Mouse (Mus musculus): ENCODE data around the gene Arhgef3. TPM values are rescaled to one million over a fixed set of nuclear protein-coding genes. Genes with fewer than 3 reads are reported as not detected.

Gene Arhgef3
- total RNA-seq, 1 experiment from 2014 or later, result 34.2 TPM

DNA sequence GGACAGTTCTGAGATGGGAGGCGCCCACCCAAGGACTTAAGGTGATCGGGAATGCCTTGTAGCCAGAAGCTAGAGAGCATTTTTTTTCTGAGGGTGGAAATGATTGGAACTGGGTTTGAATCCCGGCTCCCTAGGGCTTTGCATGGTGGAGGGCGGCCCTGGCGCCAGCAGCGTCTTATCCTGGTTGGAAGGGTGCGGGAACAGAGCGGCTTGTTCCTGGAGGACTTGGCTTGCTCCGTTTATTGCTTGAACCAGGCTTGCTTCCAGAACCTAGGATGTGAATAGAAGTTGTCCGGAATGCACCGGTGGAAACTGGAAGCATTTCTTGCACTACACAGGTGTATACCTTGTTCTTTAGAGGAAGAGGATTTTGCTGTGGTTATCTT, 569 bp downstream of the Arhgef3 start:
- peak; percentile 56 for DNase-seq

DNA sequence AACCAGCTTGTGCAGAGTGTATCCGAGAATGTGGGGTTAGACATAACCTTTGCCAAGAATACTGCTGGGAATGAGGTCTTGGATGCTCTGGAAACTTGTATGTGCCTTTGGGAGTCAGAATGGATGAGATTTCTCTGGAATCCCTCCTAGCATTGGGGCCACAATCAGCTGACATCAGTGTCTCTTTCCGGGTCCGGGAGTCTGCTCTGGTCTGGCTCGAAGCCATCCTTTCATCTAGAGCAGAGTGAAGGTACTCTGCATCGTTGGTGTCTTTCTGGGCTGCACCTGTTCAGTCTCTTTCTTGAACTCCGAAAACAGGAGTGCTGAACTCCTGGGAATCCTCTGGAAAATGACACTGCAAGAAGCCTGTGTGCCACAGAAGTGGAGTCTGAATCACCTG, 1.3 kb downstream of the Arhgef3 start:
- no peak for DNase-seq

DNA sequence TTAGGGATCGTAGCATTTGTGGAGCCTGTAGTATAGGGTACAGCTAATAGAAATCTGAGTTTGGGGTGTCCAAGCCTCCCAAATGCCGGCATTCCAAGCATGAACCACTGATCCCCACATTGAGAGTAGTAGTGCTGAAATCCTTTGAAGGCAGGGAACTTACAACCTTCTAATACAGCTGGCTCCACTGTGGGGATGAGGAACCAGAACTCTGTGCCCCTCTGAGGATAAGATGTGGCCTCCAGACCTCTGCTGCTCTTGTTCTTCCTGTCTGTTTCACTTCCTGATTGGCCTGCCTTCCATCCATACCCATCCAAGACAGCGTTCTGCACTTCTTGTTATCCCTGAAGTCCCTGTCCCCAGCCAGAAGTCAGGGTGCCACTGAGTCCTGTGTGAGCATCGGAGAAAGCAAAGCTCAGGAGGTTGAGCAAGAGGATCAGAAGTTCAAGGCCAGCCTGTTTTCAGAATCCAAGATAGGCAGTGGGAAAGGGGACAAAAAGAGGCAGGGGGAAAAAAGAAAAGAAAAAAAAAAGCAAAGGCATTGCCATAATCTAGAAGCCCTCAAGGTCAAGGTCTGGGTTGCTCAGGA, 2.0 kb downstream of the Arhgef3 start:
- peak; percentile 25 for DNase-seq

DNA sequence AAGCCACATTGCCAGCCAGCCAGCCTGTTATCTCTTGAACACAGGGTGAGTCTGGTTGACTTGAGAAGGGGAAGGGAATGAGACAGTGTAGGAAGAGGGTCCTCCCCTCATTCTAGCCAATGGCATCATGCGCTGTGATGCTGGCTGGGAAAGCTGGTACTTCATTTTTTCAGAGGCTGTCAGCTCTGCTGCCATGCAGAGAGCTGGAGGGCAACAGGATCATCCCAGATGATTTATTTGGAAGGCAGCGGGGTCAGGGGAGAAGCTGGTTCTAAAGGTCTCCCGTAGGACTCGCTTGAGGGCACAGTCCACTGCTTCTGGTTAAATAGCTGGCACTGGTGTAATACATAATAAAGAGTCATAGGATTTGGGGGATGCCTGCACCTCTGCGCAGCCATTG, 3.8 kb downstream of the Arhgef3 start:
- no peak for DNase-seq

DNA sequence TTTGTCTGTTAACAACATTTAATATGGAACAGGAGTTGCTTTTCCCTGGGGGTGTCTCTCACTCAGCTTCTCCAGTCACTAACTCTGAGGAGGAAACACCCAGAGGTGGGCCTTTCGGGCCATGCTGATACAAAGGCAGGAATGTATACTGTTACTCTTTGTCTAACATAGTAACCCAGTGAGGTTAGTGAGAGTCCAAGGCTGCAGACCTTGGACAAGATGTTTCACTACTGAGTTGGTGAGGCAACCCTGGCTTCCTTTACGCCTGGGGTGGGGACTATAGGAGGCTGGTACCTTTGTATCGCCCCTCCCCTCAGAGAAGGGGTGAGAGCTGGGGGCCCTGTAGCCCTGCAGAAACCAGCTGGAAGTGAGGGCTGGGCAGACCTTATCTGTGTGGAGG, 7.9 kb downstream of the Arhgef3 start:
- peak; percentile 38 for DNase-seq

DNA sequence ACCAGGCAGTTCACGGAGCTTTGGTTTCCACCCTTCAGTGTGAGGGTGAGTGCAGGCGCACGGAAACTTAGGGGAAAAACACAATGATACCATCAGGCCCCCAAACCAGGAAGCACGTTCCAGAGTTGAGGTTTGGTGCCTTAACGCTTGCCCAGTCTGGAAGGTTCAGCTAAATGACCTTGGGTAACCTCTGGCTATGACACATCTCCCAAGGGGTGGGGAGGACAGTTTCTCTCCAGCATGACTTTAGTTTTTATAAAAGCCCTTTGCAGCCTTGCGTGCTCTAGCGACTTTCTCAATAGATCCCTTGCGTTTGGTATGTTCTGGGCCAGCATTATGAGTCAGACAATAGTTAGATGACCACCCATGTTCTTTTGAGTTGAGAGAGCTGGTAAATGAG, 8.8 kb downstream of the Arhgef3 start:
- DNase-seq, result peak; percentile 69

DNA sequence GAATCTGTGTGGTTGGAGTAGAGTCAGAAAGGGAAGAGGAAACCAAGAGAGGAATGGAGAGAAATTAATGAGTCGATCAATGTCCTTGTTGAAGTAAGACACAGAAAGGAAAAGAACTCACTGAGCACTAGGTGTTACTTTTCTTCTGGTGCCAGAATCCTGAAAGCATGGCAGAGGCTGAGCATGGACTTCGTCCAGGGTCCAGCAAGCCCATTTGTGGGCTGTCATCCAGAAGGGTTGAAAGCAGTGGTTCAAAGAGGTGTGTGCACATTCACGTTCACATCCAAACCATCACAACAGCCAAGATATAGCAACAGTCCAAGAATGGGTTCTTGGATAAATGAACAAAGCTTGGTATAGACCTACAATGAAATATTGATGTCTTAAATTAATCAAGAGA, 15.3 kb downstream of the Arhgef3 start:
- DNase-seq, result no peak

DNA sequence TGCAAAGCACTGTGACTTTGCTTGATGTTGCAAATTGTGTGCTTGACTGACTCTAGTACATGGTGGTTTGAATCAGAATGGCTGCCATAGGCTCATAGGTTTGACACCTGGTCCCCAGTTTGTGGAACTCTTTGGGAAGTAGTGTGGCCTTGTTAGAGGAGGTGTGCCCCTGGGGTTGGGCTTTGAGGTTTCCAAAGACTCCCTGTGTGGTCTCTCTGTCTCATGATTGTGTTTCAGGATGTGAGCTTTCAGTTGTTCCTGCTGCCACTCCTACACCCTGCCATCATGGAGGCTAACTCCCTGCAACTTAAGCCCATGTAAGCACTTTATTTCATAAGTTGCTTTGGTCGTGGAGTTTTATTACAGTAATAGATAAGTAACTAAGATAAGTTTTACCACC, 16.0 kb downstream of the Arhgef3 start:
- no peak for DNase-seq

DNA sequence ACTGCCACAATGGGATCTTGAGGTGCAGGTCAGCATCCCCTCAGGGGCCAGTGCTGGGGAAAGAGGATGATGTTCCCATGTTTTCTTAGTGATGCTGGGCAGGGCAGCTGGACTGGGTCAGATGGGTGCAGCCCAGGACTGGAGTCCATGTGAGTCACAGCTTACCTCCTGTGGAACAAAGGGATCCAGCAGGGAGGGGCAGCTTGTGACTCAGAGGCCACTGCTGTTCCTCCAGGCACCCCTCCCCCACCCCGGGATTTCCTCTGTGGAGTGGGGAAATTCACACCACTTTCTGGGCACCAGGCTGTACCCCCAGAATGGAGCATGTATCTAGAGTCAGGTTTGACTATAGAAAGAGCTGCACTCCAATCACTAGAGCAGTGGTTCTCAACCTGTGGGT, 16.8 kb downstream of the Arhgef3 start:
- peak; percentile 49 for DNase-seq

DNA sequence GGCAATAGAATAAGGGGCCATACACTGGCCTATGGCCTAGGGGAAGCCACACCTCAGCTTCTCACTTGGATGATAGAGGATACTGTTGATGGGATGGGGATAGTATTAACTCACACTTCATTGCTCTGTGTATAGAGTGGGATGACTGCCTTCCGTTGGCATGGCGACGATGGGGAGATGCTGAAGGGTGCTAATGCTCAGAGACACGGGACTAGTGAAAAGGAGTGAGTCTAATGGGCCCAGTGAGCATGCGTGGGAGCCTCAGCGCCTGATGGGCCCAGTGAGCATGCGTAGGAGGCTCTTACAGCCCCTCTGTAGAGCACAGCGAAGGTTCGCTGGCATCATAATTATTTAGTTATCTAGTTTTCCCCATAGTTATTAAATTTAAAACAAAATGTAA, 24.2 kb downstream of the Arhgef3 start:
- DNase-seq, result no peak

DNA sequence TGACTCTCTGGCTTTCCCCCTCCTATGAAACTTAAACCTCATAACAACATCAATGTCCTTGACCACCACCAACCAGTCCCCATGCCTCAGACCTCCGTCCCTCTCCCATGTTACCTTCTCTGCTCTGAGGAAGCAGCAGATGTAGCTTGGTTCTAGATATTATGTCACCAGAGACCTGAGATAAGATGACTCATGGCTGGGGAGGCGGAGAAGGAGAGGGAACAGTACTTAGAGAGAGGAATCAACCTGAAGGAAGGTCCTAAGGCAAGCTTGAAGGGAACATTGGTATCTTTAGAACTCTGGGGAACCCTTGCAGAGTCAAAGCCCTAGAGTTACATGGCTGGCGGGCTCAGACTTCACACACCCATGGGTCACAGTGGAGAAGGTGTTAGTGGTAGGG, 25.3 kb downstream of the Arhgef3 start:
- DNase-seq, result no peak

DNA sequence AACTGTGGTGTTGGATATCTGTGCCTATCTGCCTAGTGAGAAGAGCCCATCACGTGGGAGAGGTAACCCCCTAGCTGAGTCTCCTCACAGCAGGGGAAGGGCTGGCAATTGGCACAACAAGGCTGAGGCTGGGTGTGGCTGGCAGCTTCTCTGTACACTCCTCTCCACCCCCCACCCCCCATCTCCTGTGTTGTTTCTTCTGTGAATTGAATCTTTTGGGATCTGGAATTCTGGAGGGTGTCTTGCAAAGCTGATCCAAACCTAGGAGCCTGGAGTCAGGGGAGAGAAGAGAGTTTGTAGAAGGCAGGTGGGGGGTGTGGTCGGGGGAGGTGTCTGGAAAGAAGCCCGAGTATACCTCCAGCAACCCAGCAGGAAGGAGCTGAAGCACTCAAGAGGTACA, 26.8 kb downstream of the Arhgef3 start:
- no peak for DNase-seq

DNA sequence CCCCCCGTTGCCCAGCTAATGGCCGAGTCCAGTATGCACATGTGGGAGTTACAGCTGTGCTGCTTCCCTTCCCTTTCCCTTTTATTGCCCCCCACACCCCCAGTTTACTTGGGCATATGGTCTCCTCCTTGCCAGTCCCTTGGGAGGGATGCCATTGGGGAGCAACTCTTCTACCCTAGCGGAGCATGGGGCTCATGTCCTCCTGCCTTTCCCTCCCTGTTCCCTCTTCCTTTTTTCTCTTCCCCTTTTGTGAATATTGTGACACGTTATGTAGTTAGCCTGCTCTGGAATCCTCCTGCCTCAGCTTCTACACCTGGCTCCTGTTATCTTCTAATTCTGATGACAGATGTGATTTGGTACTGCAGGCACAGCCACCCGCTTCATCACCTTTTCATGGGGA, 28.0 kb downstream of the Arhgef3 start:
- DNase-seq, result no peak

DNA sequence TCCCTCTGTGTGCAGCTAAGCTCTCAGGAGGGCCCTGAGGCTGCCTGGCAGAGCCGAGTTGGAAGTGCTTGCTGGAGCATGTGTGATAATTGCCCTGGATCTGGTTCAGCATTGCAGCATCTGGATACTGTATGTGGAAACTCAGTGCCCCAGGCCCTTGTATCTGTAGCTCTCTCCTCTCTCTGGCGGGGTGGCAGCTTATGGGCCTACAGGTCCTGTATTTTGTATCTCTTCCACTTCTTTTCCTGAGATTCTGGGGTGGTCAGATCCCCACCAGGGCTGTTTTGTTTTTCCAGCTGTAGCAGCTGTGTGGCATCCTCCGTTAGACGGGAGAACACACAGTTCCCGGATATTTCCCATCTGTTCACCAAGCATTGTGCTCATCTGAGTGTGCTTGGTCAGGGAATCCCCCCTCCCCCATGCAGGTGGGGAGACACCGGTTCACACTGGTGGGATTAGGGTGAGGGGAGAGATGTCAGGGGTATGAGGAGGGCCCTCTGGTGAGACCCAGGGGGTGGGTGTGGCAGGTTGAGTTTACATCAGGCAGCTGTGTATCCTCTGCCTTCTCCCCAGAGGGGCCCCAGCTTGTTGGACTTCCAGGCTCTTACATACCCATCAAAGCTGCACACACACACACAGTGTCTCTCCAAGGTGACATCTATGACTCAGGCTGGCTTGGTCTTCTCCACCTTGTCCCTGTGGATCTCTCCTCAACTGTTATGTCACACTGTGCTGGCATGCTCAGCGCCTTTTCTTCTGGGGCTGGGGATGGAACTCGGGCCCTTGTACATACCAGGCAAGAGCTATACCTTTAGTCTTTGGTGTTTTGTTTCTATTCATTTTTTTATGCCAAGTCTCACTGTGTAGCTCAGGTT, 30.7 kb downstream of the Arhgef3 start:
- peak; percentile 65 for DNase-seq

DNA sequence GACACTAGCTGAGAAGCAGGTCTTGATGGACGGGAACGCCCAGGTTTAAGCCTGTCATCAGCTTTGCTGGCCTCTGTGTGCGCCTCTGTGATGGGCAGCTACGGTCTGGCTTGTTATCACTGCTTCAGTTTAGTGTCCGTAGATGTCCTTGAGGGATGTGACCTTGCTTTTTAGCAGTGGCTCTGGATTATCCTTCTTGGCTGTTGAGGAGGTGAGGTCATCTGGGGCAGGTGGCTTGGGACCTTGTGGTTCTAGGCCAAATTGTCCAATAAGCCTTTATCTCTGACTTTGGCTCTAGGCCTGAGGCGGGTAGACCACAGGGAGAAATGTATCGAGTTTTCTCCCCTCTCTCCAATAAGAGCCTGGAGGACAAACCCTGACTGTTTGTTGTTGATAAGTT, 33.0 kb downstream of the Arhgef3 start:
- peak; percentile 59 for DNase-seq

DNA sequence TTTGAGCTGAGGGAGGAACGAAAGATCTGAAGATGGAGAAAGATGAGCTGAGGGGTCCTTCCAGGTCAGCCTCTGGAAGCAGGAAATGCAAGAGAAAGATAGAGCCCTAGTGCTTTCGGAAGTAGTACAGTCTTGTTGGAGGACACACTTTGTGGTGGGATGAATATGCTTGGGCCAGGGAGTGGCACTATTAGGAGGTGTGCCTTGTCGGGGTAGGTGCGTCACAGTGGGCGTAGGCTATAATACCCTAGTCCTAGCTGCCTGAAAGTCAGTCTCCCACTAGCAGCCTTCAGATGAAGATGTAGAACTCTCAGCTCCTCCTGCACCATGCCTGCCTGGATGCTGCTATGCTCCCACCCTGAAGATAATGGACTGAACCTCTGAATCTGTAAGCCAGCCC, 34.7 kb downstream of the Arhgef3 start:
- DNase-seq, result no peak

DNA sequence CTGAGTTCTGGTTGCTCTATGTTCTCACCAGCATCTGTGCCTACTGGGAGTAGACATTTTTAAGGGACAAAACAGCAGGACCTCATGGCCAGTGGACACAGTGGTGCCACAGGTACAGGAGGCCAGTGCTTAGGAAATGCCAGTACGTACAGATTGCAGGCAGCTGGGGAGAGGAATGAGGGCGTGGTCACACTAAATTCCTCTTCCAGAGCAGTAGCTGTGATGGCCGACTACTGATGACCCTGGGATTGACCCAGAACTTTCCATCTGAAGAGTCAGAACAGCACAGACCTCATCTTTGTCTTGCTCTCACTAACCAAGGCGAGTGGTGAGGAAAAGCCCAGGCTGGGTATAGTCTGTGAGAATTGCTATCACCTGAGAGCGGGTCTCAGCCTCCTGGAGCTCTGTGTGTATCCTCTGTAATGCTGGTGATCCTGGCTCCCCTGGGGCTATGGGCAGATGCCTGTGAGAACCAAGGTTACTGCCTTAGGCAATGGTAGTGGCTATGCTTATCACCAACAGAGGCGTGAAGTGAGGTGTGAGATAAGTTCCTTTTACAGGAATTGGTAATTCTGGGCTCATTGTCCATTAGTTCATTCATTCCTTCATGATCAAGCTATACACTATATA, 35.4 kb downstream of the Arhgef3 start:
- no peak for DNase-seq

DNA sequence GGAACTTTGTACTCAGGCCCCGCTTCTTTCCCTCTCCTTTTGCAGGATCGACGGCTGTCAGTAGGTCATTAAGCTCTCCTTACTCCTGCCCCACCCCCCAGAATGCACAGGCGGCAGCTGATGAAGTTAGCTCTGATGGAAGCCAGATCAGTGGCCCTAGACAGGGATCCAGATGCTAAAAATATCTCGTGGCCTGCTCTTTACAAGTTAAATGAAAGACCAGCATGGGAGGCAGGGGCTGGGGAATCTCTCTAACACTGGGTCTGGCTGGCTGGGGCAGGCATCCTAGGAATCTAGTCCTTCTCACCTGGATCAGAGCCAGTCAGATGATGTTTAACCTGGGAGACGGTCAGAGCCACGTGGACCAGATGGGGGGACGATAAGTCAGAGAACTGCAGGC, 36.7 kb downstream of the Arhgef3 start:
- no peak for DNase-seq

DNA sequence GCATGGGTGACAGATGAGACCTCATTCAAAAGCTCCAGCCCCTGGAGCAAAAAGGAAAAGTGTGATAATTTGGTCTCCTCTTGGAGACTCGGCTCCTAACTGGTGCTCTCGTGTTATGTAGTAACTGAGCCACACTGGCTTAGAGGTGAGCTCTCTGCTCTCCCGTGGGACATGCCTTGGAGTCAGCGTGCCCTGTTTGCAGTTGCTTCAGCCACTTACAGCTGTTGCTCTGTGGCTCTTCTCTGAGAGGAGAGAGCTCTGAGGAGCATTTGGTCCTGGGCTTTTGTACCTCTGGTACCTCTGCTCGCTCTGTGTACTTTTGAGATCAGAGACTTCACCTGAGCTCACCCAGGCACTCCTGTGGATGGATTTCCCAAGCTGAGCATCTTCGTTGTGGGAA, 40.4 kb downstream of the Arhgef3 start:
- no peak for DNase-seq

DNA sequence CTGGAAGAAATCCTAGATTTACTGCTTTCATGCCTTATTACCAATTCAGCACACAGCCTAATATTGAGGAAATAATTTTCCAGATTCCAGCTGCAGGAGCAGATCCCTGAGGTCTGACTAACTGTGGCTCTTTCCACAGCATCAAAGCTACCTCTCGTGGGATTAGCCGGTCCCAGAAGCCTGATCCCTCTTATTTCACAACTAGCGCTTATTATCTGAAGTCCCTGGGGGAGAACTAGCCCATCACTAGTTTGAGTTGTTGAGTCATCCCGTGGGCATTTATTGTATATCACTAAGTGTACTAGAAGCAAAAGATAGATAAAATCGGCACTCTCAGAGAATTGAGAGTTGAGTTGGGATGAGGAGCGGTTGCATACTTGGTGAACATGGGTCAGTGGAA, 41.3 kb downstream of the Arhgef3 start:
- no peak for DNase-seq

DNA sequence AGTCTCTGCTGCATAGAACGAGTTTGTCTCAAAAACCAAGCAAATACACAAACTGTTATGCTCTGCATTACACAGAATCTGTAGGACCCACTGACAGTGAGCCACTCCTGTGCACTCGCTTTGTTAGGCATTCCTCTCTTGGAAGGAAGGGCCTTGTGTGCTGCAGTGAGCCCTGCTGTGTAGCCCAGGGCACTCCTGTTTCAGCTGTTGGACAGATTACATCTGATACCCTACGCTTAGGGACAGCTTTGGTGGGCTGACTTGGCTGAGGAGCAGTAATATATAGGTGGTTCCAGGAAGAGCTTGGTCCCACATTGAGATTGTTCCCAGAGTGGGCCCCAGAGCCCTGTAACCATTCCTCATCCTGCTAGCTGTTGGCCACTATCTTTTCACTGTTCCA, 43.4 kb downstream of the Arhgef3 start:
- DNase-seq, result no peak

DNA sequence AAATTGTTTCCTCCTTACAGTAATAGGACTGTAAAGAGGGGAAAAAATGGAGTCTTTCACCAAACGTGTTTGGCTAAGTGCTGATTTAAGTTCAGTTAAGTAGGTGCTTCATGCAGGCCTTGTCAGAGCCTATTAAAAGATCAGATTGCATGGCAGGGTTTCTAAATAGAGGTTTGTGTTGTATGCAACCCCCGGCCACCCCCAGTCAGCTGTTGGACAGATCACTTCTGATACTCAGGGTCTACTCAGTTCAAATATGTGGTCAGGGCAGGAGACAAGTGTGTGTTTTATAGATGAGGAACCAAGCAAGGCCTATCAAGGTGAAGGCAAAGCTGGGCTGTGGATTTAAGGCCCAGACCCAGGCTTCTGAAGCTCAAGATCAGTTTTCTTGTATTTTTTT, 44.1 kb downstream of the Arhgef3 start:
- DNase-seq, result no peak

DNA sequence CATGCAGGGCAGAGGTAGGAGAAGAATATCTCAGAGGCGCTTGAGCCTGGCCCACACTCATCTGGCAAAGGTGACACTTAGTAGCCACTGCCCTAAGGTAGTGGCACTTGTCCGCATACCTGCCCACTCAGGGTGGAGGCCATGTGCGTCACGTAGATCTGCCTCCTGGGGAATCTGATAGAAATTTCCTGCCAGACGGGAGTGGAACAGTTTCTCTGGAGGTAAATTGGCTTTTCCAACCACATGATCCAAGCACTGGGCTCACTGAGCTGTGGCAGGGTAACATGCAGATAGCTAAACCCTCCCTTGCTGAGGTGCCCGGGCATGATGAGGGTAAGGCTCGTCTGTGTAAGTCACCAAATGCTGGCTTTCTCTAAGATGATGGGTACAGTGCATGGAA, 46.1 kb downstream of the Arhgef3 start:
- DNase-seq, result no peak

DNA sequence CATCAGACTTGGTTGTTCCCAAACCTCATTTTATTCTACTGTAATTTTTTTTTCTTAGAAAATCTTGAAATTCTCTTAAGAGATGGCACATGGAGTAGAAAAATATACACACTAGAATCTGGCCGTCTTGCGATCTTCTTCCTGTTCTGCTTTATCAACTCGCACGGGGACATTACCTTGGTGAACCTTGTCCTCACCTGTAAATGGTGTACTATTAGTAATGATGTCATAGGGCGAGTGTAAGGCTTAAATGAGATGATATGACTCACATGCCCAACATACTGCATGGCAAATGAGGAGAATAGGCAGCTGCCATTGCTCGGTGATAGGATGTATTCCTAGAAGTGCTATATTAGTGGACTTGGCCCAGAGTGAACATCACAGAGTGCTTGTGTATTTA, 49.9 kb downstream of the Arhgef3 start:
- no peak for DNase-seq

Data from adrenal gland, postnatal 14 days (tissue).